Mouse (Mus musculus): Measurements from ENCODE around the gene Vat1.
"Not testable (repeated sequence)": the region's sequence is repeated elsewhere in the genome, so short reads cannot be mapped to it uniquely, and the experiment has no call there.

GRCm38 (mm10) chr11:101441450-101442126 lies 24.4 kb downstream of the Vat1 start:
- not testable (repeated sequence) for TF ChIP-seq CTCF (IDR thresholded peaks at IDR 0.05; ENCODE audit: extremely low read depth, insufficient read length, insufficient replicate concordance, low read depth, low read length); POLR2A (IDR thresholded peaks at IDR 0.05; ENCODE audit: low read depth, low read length)

Measured in small intestine, adult 2 months (tissue).